Mouse (Mus musculus): Measurements from ENCODE around the gene Clic6. TPM values are rescaled to one million over a fixed set of nuclear protein-coding genes. Genes with fewer than 3 reads are reported as not detected.

The Clic6 gene
- polyA plus RNA-seq, 1 experiment = 2.1 TPM

DNA sequence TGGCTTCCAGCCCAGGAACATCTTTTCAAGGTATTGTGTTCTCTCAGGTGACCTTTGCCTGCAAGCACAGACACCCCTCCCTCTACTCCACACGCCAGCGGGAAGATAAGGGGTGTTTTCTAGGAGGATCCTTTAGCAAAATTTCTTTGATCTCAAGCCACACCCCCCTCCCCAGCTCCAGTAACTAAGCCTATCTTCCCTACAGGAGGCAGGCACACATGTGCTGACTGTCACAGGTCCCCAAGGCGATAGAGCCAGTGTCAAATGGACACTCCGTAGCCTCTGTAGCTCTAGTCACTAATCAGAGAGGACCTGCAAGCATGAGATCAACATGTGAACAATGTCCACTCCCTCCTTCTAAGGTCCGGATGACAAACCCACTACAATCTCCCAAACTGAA, 80.6 kb downstream of the Clic6 start:
- no peak overlapping the region for H3K27ac ChIP-seq (ENCODE audit: insufficient read depth, low read depth, low read length)
- no peak for TF ChIP-seq CTCF (IDR thresholded peaks at IDR 0.05; ENCODE audit: extremely low read depth, insufficient read length, insufficient replicate concordance, low read depth, low read length)
- TF ChIP-seq POLR2A (IDR thresholded peaks at IDR 0.05; ENCODE audit: low read depth, low read length) = no peak
- no peaks in the 10 kb centered on the region for H3K27me3 ChIP-seq (ENCODE audit: control insufficient read depth, insufficient read depth, low read length)
- H3K36me3 ChIP-seq (ENCODE audit: control insufficient read depth, insufficient read depth, low read length) = no peaks in the 10 kb centered on the region
- WGBS = 15% methylated on average over 5 of the region's 5 CpGs
- no peaks in the 10 kb centered on the region for H3K4me1 ChIP-seq (ENCODE audit: control insufficient read depth, insufficient read depth, insufficient read length, low read length)
- H3K4me3 ChIP-seq (ENCODE audit: low read depth, low read length) = no peak overlapping the region

DNA sequence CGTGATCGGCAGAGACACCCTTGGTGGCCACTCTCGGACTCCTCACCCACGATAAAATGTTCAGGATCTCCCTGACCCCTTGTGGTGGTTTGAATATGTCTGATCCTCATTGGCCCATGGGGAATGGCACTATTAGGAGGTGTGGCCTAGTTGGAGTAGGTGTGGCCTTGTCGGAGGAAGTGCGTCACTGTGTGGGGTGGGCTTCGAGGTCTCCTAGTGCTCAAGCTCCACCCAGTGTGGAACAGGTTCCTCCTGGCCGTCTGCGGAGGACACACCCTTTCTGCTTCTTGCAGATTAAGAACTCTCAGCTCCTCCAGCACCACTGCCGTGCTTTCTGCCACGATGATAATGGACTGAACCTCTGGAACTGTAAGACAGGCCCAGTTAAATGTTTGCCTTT, 85.7 kb downstream of the Clic6 start:
- H3K27me3 ChIP-seq (ENCODE audit: control insufficient read depth, insufficient read depth, low read length) = no peaks in the 10 kb centered on the region
- no peaks in the 10 kb centered on the region for H3K36me3 ChIP-seq (ENCODE audit: control insufficient read depth, insufficient read depth, low read length)
- TF ChIP-seq CTCF (IDR thresholded peaks at IDR 0.05; ENCODE audit: extremely low read depth, insufficient read length, insufficient replicate concordance, low read depth, low read length) (no peak), POLR2A (IDR thresholded peaks at IDR 0.05; ENCODE audit: low read depth, low read length) (no peak)
- no peaks in the 10 kb centered on the region for H3K4me1 ChIP-seq (ENCODE audit: control insufficient read depth, insufficient read depth, insufficient read length, low read length)
- no peak overlapping the region for H3K4me3 ChIP-seq (ENCODE audit: low read depth, low read length)
- WGBS = 76% methylated on average over 11 of the region's 11 CpGs
- H3K27ac ChIP-seq (ENCODE audit: insufficient read depth, low read depth, low read length) = no peak overlapping the region

- Histone ChIP-seq H3K4me3 (ENCODE audit: low read depth, low read length) (no peak overlapping the region), H3K36me3 (ENCODE audit: control insufficient read depth, insufficient read depth, low read length) (no peaks in the 10 kb centered on the region), H3K4me1 (ENCODE audit: control insufficient read depth, insufficient read depth, insufficient read length, low read length) (no peaks in the 10 kb centered on the region), H3K27me3 (ENCODE audit: control insufficient read depth, insufficient read depth, low read length) (no peaks in the 10 kb centered on the region), H3K27ac (ENCODE audit: insufficient read depth, low read depth, low read length) (no peak overlapping the region)
- WGBS = 70% methylated on average over 4 of the region's 4 CpGs
- no peak for TF ChIP-seq POLR2A (IDR thresholded peaks at IDR 0.05; ENCODE audit: low read depth, low read length)
Observed at GRCm38 (mm10) chr16:92573193-92573592, 87.7 kb downstream of the Clic6 start.

GRCm38 (mm10) chr16:92575792-92576191, 90.3 kb downstream of the Clic6 start:
- no peak for TF ChIP-seq POLR2A (IDR thresholded peaks at IDR 0.05; ENCODE audit: low read depth, low read length)
- TF ChIP-seq CTCF (IDR thresholded peaks at IDR 0.05; ENCODE audit: extremely low read depth, insufficient read length, insufficient replicate concordance, low read depth, low read length) = no peak
- H3K4me3 ChIP-seq (ENCODE audit: low read depth, low read length) = no peak overlapping the region
- no peaks in the 10 kb centered on the region for H3K36me3 ChIP-seq (ENCODE audit: control insufficient read depth, insufficient read depth, low read length)
- WGBS = 54% methylated on average over 10 of the region's 10 CpGs
- no peak overlapping the region for H3K27ac ChIP-seq (ENCODE audit: insufficient read depth, low read depth, low read length)
- no peaks in the 10 kb centered on the region for H3K27me3 ChIP-seq (ENCODE audit: control insufficient read depth, insufficient read depth, low read length)
- H3K4me1 ChIP-seq (ENCODE audit: control insufficient read depth, insufficient read depth, insufficient read length, low read length) = no peaks in the 10 kb centered on the region

GRCm38 (mm10) chr16:92577381-92577780, 91.8 kb downstream of the Clic6 start:
- H3K4me3 ChIP-seq (ENCODE audit: low read depth, low read length) = no peak overlapping the region
- WGBS = 86% methylated on average over 9 of the region's 9 CpGs
- H3K4me1 ChIP-seq (ENCODE audit: control insufficient read depth, insufficient read depth, insufficient read length, low read length) = no peaks in the 10 kb centered on the region
- no peaks in the 10 kb centered on the region for H3K36me3 ChIP-seq (ENCODE audit: control insufficient read depth, insufficient read depth, low read length)
- no peaks in the 10 kb centered on the region for H3K27me3 ChIP-seq (ENCODE audit: control insufficient read depth, insufficient read depth, low read length)
- TF ChIP-seq POLR2A (IDR thresholded peaks at IDR 0.05; ENCODE audit: low read depth, low read length) = no peak
- no peak for TF ChIP-seq CTCF (IDR thresholded peaks at IDR 0.05; ENCODE audit: extremely low read depth, insufficient read length, insufficient replicate concordance, low read depth, low read length)
- H3K27ac ChIP-seq (ENCODE audit: insufficient read depth, low read depth, low read length) = no peak overlapping the region

DNA sequence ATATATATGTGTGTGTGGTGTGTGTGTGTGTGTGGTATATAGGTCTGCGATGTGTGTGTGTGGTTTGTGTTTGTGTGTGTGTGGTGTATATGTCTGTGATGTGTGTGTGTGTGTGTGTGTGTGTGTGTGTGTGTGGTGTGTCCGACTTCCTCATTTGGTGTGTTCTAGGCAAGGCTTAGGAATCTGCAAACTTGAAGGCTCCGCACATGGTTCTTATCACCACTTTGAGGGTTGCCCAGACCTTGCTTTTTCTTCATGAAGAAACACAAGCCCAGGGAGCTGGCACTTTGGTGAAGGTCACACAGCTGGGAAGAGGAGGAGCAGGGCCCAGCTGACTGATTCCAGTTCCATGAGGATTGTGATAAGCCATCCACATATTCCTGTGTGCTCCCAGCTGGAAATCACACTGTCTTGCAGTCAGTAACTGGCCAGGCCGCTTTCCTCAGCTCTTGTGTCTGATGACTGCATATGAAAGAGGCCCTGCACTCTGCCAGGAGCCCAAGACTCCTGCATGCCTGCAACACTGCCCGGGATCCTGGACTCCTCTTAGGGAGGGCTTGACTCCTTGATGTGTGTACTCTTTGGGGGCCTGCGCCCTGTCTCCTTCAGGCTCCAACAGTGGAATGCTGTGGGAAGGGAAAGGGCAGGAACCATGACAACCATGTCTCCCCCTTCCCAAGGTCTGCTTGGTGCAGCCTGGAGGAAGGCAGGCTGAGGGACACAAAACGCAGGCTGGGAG, 93.5 kb downstream of the Clic6 start:
- Histone ChIP-seq H3K36me3 (ENCODE audit: control insufficient read depth, insufficient read depth, low read length) (no peaks in the 10 kb centered on the region), H3K4me1 (ENCODE audit: control insufficient read depth, insufficient read depth, insufficient read length, low read length) (no peaks in the 10 kb centered on the region), H3K27ac (ENCODE audit: insufficient read depth, low read depth, low read length) (no peak overlapping the region), H3K4me3 (ENCODE audit: low read depth, low read length) (no peak overlapping the region), H3K27me3 (ENCODE audit: control insufficient read depth, insufficient read depth, low read length) (no peaks in the 10 kb centered on the region)
- TF ChIP-seq POLR2A (IDR thresholded peaks at IDR 0.05; ENCODE audit: low read depth, low read length) (no peak), CTCF (IDR thresholded peaks at IDR 0.05; ENCODE audit: extremely low read depth, insufficient read length, insufficient replicate concordance, low read depth, low read length) (no peak)
- WGBS = 80% methylated on average over 7 of the region's 7 CpGs

DNA sequence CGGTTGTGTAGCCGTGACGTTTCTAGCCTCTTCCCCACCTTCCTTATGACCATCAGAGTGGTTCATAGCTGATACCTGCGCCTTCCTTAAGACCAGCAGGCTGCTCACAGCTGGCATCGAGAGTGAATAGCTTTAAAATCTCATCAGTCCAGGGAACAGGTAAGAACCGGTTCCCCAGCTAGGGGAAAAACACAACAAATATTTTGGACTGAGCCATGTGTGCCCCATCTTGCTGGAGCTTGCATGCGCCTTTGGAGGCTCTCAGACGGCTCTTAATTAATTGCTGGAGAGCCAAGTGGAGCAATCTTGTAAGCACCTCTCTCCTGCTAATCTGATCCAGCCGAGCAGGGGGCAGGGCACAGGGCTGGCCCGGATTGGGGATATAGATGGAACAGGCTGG, 95.4 kb downstream of the Clic6 start:
- TF ChIP-seq CTCF (IDR thresholded peaks at IDR 0.05; ENCODE audit: extremely low read depth, insufficient read length, insufficient replicate concordance, low read depth, low read length) (no peak), POLR2A (IDR thresholded peaks at IDR 0.05; ENCODE audit: low read depth, low read length) (no peak)
- H3K27me3 ChIP-seq (ENCODE audit: control insufficient read depth, insufficient read depth, low read length) = no peaks in the 10 kb centered on the region
- 82% methylated on average over 10 of the region's 10 CpGs for WGBS

More for the DNA sequence above, 95.4 kb downstream of the Clic6 start:
- Histone ChIP-seq H3K4me3 (ENCODE audit: low read depth, low read length) (no peak overlapping the region), H3K4me1 (ENCODE audit: control insufficient read depth, insufficient read depth, insufficient read length, low read length) (no peaks in the 10 kb centered on the region), H3K27ac (ENCODE audit: insufficient read depth, low read depth, low read length) (no peak overlapping the region), H3K36me3 (ENCODE audit: control insufficient read depth, insufficient read depth, low read length) (no peaks in the 10 kb centered on the region)
